Mouse (Mus musculus): ENCODE data around the gene Prkce. TPM values are rescaled to one million over a fixed set of nuclear protein-coding genes. Genes with fewer than 3 reads are reported as not detected.

The Prkce gene
- polyA plus RNA-seq, 1 experiment = 4.8 TPM

GRCm38 (mm10) chr17:86145079-86145951, 22.3 kb upstream of the Prkce start, which contains the start of gene Srbd1:
TSS of gene Srbd1 (minus strand) at chr17:86145175.
- WGBS = 6% methylated on average over 31 of the region's 45 CpGs
- Histone ChIP-seq H3K4me3 (replicated peaks; ENCODE audit: control insufficient read depth, low read depth, low read length) (peak within 1 kb of the TSS; percentile 99), H3K27ac (ENCODE audit: control insufficient read depth, insufficient read depth, low read depth, low read length, poor library complexity) (peak within 1 kb of the TSS; percentile 62), H3K4me1 (ENCODE audit: control insufficient read depth, insufficient read depth, low read length) (no peaks in the 10 kb centered on the region; the same call in 1 of the 2 replicates)
- peak; percentile 13; the same call in 1 of the 2 replicates for TF ChIP-seq POLR2A (IDR thresholded peaks at IDR 0.05; ENCODE audit: borderline replicate concordance, control insufficient read depth, low read depth, low read length)
- no peak for TF ChIP-seq CTCF (IDR thresholded peaks at IDR 0.05; ENCODE audit: control insufficient read depth, insufficient read depth, low read length)

DNA sequence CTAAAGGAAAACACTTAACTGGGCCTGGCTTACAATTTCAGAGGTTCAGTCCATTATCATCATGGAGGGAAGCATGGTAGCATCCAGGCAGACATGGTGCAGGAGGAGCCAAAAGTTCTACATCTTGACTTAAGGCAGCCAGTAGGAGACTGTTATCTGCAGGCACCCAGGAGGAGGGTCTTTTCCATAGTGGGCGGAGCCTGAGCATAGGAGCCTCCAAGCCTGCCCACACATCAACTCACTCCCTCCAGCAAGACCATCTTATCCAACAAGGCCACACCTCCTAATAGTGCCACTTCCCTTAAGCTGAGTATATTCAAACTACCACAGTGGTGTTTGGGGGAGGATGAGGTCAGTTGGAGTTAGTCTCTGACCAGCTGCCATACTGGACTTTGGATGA, 17.9 kb upstream of the Prkce start:
- Histone ChIP-seq H3K4me1 (ENCODE audit: control insufficient read depth, insufficient read depth, low read length) (no peaks in the 10 kb centered on the region; the same call in 1 of the 2 replicates), H3K4me3 (replicated peaks; ENCODE audit: control insufficient read depth, low read depth, low read length) (no peak overlapping the region), H3K27ac (ENCODE audit: control insufficient read depth, insufficient read depth, low read depth, low read length, poor library complexity) (no peak overlapping the region)
- WGBS = 84% methylated on average over 1 of the region's 1 CpGs
- TF ChIP-seq CTCF (IDR thresholded peaks at IDR 0.05; ENCODE audit: control insufficient read depth, insufficient read depth, low read length) (no peak), POLR2A (IDR thresholded peaks at IDR 0.05; ENCODE audit: borderline replicate concordance, control insufficient read depth, low read depth, low read length) (no peak)

- Histone ChIP-seq H3K27ac (ENCODE audit: control insufficient read depth, insufficient read depth, low read depth, low read length, poor library complexity) (no peak overlapping the region), H3K4me3 (replicated peaks; ENCODE audit: control insufficient read depth, low read depth, low read length) (no peak overlapping the region), H3K4me1 (ENCODE audit: control insufficient read depth, insufficient read depth, low read length) (no peaks in the 10 kb centered on the region)
- 27% methylated on average over 5 of the region's 5 CpGs for WGBS
- TF ChIP-seq CTCF (IDR thresholded peaks at IDR 0.05; ENCODE audit: control insufficient read depth, insufficient read depth, low read length) = no peak
Measured at GRCm38 (mm10) chr17:86150867-86151348, 16.7 kb upstream of the Prkce start.

- Histone ChIP-seq H3K4me1 (ENCODE audit: control insufficient read depth, insufficient read depth, low read length) (no peaks in the 10 kb centered on the region), H3K4me3 (replicated peaks; ENCODE audit: control insufficient read depth, low read depth, low read length) (no peak overlapping the region), H3K27ac (ENCODE audit: control insufficient read depth, insufficient read depth, low read depth, low read length, poor library complexity) (no peak overlapping the region)
- no peak for TF ChIP-seq CTCF (IDR thresholded peaks at IDR 0.05; ENCODE audit: control insufficient read depth, insufficient read depth, low read length)
- no peak for TF ChIP-seq POLR2A (IDR thresholded peaks at IDR 0.05; ENCODE audit: borderline replicate concordance, control insufficient read depth, low read depth, low read length)
- WGBS = 83% methylated on average over 6 of the region's 6 CpGs
Measured at GRCm38 (mm10) chr17:86156999-86157398, 10.6 kb upstream of the Prkce start.

DNA sequence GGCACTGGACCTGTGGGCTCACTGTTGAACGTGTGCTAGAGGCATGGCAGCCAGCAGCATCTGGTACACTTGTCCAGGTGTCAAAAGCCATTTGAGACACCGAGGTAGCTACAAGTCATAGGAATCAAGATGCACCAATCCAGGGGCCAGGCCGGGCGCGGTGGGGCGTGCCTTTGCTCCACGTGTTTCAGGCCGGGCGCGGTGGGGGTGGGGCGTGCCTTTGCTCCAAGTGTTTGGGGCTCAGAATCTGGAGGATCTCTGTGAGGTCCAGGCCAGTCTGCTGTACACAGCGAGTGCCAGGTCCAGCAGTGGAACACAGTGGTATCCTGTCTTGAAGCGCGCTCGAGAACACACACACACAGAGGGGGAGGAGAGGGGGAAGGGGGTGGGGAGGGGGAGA, 4.9 kb upstream of the Prkce start:
- Histone ChIP-seq H3K4me1 (ENCODE audit: control insufficient read depth, insufficient read depth, low read length) (no peaks in the 10 kb centered on the region; the same call in 1 of the 2 replicates), H3K4me3 (replicated peaks; ENCODE audit: control insufficient read depth, low read depth, low read length) (no peak overlapping the region), H3K27ac (ENCODE audit: control insufficient read depth, insufficient read depth, low read depth, low read length, poor library complexity) (no peak overlapping the region)
- 85% methylated on average over 15 of the region's 15 CpGs for WGBS
- TF ChIP-seq CTCF (IDR thresholded peaks at IDR 0.05; ENCODE audit: control insufficient read depth, insufficient read depth, low read length) (no peak), POLR2A (IDR thresholded peaks at IDR 0.05; ENCODE audit: borderline replicate concordance, control insufficient read depth, low read depth, low read length) (no peak)

GRCm38 (mm10) chr17:86164416-86164815, 3.2 kb upstream of the Prkce start:
- TF ChIP-seq POLR2A (IDR thresholded peaks at IDR 0.05; ENCODE audit: borderline replicate concordance, control insufficient read depth, low read depth, low read length) = no peak
- TF ChIP-seq CTCF (IDR thresholded peaks at IDR 0.05; ENCODE audit: control insufficient read depth, insufficient read depth, low read length) = no peak
- no peaks in the 10 kb centered on the region; the same call in 1 of the 2 replicates for H3K4me1 ChIP-seq (ENCODE audit: control insufficient read depth, insufficient read depth, low read length)
- 34% methylated on average over 7 of the region's 7 CpGs for WGBS
- no peak overlapping the region for H3K27ac ChIP-seq (ENCODE audit: control insufficient read depth, insufficient read depth, low read depth, low read length, poor library complexity)
- no peak overlapping the region for H3K4me3 ChIP-seq (replicated peaks; ENCODE audit: control insufficient read depth, low read depth, low read length)

DNA sequence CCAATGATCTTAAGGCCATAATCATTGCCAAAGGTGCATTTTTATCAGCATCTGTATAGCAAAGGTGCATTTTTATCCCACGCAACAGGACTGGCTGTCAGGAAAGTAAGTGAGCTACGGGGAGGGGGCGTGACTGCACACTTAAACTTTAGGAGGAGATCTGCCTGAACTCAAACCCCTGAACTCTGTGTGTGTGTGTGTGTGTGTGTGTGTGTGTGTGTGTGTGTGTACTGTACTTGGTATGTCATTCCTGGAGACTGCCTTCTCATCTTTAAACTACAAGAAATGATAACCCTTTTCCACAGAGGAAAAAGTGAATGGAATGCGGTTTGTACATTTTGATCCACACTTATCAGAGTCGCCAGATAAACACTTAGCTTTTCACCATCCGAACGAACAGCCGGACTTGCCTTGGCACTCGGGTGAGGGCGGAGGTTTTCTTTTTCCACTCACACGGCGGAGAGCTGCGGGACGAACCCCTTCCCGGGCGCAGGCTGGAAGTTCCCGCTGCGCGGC, 1.5 kb upstream of the Prkce start:
- Histone ChIP-seq H3K4me3 (replicated peaks; ENCODE audit: control insufficient read depth, low read depth, low read length) (peak overlapping the region; percentile 82), H3K4me1 (ENCODE audit: control insufficient read depth, insufficient read depth, low read length) (peaks cover 2% of the 10 kb centered on the region), H3K27ac (ENCODE audit: control insufficient read depth, insufficient read depth, low read depth, low read length, poor library complexity) (peak overlapping the region; percentile 90; the same call in 1 of the 2 replicates)
- WGBS = 6% methylated on average over 19 of the region's 19 CpGs
- no peak for TF ChIP-seq CTCF (IDR thresholded peaks at IDR 0.05; ENCODE audit: control insufficient read depth, insufficient read depth, low read length)
- TF ChIP-seq POLR2A (IDR thresholded peaks at IDR 0.05; ENCODE audit: borderline replicate concordance, control insufficient read depth, low read depth, low read length) = no peak

DNA sequence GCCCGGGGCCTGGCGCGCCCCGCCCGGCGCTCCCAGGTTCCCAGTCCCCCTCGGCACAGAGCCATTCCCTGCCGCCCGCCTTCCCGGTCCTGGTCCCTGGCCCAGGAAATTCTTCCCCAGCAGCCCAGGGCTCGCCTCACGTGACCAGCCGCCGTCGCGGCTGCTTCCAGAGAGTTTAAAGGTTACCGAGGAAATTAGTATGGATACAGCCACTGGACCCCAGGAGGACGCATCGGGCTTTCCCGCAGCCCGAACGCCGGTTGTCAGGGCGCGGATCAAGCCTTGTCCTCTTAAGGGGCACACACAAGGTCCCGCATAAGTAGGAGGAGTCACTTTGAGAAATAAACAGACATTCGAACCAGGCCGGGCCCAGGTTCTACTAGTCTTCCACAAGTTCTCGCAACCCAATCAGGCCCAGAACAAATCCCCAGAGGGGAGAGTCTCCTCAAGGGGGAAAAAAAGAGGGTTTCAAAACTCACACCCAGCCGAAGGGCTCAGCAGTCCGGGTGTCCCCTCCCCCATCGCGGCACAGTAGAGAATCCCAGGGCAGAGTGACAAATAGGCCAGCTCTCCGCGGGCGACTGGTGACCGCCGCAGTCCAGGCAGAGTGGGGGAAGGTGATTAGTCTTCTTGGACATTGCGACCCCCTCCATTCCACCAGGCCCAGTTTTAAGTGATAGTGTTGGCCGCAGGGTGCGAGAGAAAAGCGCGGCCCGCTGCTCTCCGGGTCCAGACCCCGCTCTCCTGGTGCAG, 842 bp upstream of the Prkce start:
- H3K4me3 ChIP-seq (replicated peaks; ENCODE audit: control insufficient read depth, low read depth, low read length) = peak overlapping the region; percentile 82
- peak overlapping the region; percentile 90 for H3K27ac ChIP-seq (ENCODE audit: control insufficient read depth, insufficient read depth, low read depth, low read length, poor library complexity)
- no peak for TF ChIP-seq POLR2A (IDR thresholded peaks at IDR 0.05; ENCODE audit: borderline replicate concordance, control insufficient read depth, low read depth, low read length)
- no peak for TF ChIP-seq CTCF (IDR thresholded peaks at IDR 0.05; ENCODE audit: control insufficient read depth, insufficient read depth, low read length)
- WGBS = under 1% methylated on average over 46 of the region's 46 CpGs
- peaks cover 2% of the 10 kb centered on the region for H3K4me1 ChIP-seq (ENCODE audit: control insufficient read depth, insufficient read depth, low read length)

Measured in bone marrow, adult 2 months (tissue).